Mouse (Mus musculus): ENCODE results near the gene Olfr792.

Olfr792 gene

DNA sequence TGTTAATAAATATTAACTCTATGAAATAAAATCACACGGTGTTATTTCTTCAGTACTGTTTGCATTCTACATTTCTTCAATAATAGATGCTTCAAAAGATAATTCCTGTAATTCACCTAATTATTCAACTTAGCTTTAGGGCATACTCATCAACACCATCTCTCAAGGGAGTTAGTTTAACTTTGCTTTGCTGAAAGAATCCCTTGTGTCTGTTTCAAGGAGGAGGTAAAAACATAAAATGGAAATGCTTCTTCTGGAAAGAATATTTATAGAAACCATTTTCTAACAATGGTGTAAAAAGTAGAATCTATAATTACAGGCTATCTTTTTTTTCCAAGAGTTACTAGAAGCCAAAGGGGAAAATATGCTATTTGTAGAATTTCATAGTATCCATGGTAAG, at the start of gene Olfr792:
Gene Olfr792, plus strand, starts transcription at position 301 of the 400 bp plus-strand sequence.
- no peak for DNase-seq (ENCODE audit: low spot score in 2 of 2)

DNA sequence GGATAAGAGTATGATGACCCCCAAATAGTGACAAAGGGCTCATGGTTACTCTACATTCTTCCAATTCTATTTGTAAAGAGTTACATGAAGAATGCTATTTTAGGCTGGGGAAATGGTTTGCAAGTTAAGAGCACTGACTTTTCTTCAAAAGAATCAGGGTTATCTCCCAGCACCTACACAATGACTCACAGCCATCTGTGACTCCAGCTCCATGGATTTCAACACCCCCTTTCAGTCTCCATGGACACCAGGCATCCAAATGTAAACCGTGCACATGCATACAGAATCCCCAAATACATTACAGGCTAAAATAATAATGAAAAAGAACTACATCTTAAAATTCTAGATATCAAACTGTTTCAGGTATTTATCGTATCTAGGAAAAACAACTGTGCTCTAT, 48.9 kb upstream of the Olfr792 start:
- no peak for DNase-seq (ENCODE audit: low spot score in 2 of 2)

DNA sequence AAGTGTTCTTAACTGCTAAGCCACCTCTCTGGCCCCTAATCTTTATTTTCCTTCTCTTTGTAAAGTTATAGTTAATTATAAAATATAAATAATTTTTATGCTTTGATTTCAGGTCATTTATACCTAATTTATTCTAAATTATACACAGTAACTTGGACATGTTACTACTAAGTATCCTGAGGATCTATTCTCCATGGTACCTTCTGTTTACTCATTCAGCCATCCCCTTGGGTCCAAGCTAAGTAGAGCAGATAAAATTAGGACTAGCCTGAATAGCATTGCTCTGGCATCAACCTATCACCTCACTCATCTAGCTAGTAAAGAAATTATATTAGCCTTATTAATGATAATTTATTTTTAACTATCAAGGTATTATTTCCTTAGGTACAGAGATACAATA, 40.8 kb upstream of the Olfr792 start, which contains the start of gene Olfr790:
Gene Olfr790, plus strand, starts transcription at position 301 of the 400 bp plus-strand sequence.
- no peak for DNase-seq (ENCODE audit: low spot score in 2 of 2)

DNA sequence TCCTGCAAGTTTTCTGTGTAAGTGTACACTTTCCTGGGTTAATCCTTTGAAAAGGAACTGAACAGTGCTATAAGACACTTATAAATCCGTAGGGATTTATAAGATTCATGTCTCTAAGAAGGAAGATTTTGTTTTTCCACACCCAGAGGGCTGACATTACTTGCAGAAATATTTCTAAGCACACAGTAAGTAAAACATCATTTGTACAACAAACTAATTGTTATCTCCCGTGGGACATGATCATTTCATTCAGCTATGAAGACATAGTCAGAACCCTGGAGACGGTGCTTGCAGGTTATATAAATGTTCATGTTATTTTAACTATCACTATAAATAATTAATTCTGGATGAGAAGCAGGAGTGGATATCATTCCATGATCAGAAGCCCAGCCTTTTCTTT, 17.5 kb upstream of the Olfr792 start, which contains the start of gene Olfr791:
Gene Olfr791, plus strand, starts transcription at position 301 of the 400 bp plus-strand sequence.
- DNase-seq (ENCODE audit: low spot score in 2 of 2): no peak

DNA sequence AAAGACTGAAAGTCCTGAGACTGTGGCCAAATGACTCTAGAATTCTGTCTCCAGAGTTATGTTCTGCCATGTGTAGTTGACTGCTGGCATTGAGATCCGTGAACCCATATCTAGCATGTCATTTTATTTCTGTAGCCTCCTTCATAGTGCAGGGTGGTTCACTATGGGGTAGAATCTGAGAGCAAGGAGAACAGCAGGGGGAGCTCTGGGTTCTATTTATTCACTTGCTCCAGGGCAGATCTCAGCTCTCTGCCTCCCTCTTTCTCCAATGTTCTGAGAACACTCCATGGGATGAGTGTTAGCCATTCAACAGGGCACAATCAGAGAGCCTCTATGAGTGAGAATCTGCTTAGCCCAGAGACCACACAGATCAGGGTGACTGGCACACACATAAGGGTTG, 10.4 kb downstream of the Olfr792 start:
- no peak for DNase-seq (ENCODE audit: low spot score in 2 of 2)

DNA sequence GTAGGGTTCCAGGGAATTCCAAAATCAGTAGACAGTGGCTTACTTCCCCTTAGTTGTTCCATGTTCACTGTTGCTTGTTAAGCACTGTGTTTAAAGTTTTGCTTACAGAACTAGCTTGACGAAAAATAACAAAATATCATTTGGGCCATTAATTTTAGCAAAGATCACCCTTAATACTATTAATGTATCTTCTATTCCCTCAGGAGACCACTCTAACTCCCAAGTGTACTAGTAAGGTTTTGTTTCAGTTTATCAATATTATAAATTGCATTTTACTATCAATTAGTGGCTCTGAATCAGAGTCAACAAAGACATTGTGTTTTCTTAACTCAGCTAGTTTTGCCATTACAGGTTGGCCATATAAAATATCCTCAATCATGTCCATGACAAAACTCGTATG, 28.4 kb downstream of the Olfr792 start, which contains the start of gene Olfr794:
Gene Olfr794, plus strand, starts transcription at position 301 of the 400 bp plus-strand sequence.
- no peak for DNase-seq (ENCODE audit: low spot score in 2 of 2)

DNA sequence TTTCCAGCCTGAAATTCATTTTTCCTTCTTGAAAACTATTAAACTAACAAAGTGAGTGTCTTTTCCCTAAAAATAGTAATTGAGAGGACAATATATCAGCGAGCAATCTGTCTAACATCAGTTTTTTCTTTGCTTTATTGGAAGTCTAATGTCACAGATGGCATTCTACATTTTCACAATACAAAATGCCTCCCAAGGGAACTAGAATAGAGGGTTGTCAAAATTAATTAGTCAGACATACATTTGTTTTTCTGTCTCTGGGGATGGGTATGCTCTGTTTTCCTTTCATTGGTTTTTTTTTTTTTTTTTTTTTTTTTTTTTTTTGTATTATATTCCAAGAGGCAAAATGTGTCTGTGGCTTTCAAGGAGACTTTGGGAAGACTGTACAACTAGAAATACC, 38.1 kb downstream of the Olfr792 start:
- no peak for DNase-seq (ENCODE audit: low spot score in 2 of 2)
